Mouse (Mus musculus): ENCODE data around the gene Faf1. TPM values are rescaled to one million over a fixed set of nuclear protein-coding genes. Genes with fewer than 3 reads are reported as not detected.

The Faf1 gene
- polyA plus RNA-seq, 1 experiment, result 17.9 TPM

- Histone ChIP-seq H3K4me1 (ENCODE audit: control insufficient read depth, insufficient read depth, low read length) (peaks cover 39% of the 10 kb centered on the region), H3K27me3 (ENCODE audit: control insufficient read depth, insufficient read depth, low read length) (no peaks in the 10 kb centered on the region; the same call in 1 of the 2 replicates), H3K4me3 (ENCODE audit: control insufficient read depth, low read depth, low read length) (peak overlapping the region; percentile 2; the same call in 1 of the 2 replicates), H3K36me3 (ENCODE audit: control insufficient read depth, insufficient read depth, low read length) (no peaks in the 10 kb centered on the region), H3K27ac (ENCODE audit: control insufficient read depth, insufficient read depth, low read depth, low read length) (no peak overlapping the region)
- TF ChIP-seq POLR2A (IDR thresholded peaks at IDR 0.05; ENCODE audit: control insufficient read depth, low read depth, low read length), result no peak
- no peak for TF ChIP-seq CTCF (IDR thresholded peaks at IDR 0.05; ENCODE audit: control insufficient read depth, insufficient read depth, insufficient replicate concordance, low read depth, low read length)
These were observed 298.4 kb downstream of the Faf1 start for GRCm38 (mm10) chr4:109974655-109975380.

GRCm38 (mm10) chr4:109975381-109976240 is 299.2 kb downstream of the Faf1 start:
- TF ChIP-seq POLR2A (IDR thresholded peaks at IDR 0.05; ENCODE audit: control insufficient read depth, low read depth, low read length) (no peak), CTCF (IDR thresholded peaks at IDR 0.05; ENCODE audit: control insufficient read depth, insufficient read depth, insufficient replicate concordance, low read depth, low read length) (no peak)
- no peaks in the 10 kb centered on the region; the same call in 1 of the 2 replicates for H3K27me3 ChIP-seq (ENCODE audit: control insufficient read depth, insufficient read depth, low read length)
- no peaks in the 10 kb centered on the region for H3K36me3 ChIP-seq (ENCODE audit: control insufficient read depth, insufficient read depth, low read length)
- no peak overlapping the region for H3K27ac ChIP-seq (ENCODE audit: control insufficient read depth, insufficient read depth, low read depth, low read length)
- H3K4me3 ChIP-seq (ENCODE audit: control insufficient read depth, low read depth, low read length), result peak overlapping the region; percentile 50; the same call in 1 of the 2 replicates
- peaks cover 43% of the 10 kb centered on the region for H3K4me1 ChIP-seq (ENCODE audit: control insufficient read depth, insufficient read depth, low read length)

GRCm38 (mm10) chr4:109976273-109977147 is 300.1 kb downstream of the Faf1 start:
- no peak for TF ChIP-seq CTCF (IDR thresholded peaks at IDR 0.05; ENCODE audit: control insufficient read depth, insufficient read depth, insufficient replicate concordance, low read depth, low read length)
- no peak for TF ChIP-seq POLR2A (IDR thresholded peaks at IDR 0.05; ENCODE audit: control insufficient read depth, low read depth, low read length)
- Histone ChIP-seq H3K36me3 (ENCODE audit: control insufficient read depth, insufficient read depth, low read length) (no peaks in the 10 kb centered on the region), H3K27me3 (ENCODE audit: control insufficient read depth, insufficient read depth, low read length) (peaks cover 1% of the 10 kb centered on the region; the same call in 1 of the 2 replicates), H3K4me3 (ENCODE audit: control insufficient read depth, low read depth, low read length) (peak overlapping the region; percentile 50), H3K4me1 (ENCODE audit: control insufficient read depth, insufficient read depth, low read length) (peaks cover 46% of the 10 kb centered on the region), H3K27ac (ENCODE audit: control insufficient read depth, insufficient read depth, low read depth, low read length) (no peak overlapping the region)

GRCm38 (mm10) chr4:109977148-109978067 is 301.0 kb downstream of the Faf1 start, which contains the start of gene Dmrta2:
Dmrta2 (plus strand) TSS chr4:109978053.
- peaks cover 3% of the 10 kb centered on the region; the same call in 1 of the 2 replicates for H3K27me3 ChIP-seq (ENCODE audit: control insufficient read depth, insufficient read depth, low read length)
- H3K27ac ChIP-seq (ENCODE audit: control insufficient read depth, insufficient read depth, low read depth, low read length), result no peak within 1 kb of the TSS
- H3K4me1 ChIP-seq (ENCODE audit: control insufficient read depth, insufficient read depth, low read length), result peaks cover 54% of the 10 kb centered on the region
- TF ChIP-seq CTCF (IDR thresholded peaks at IDR 0.05; ENCODE audit: control insufficient read depth, insufficient read depth, insufficient replicate concordance, low read depth, low read length), result no peak
- TF ChIP-seq POLR2A (IDR thresholded peaks at IDR 0.05; ENCODE audit: control insufficient read depth, low read depth, low read length), result peak; percentile 19; the same call in 1 of the 2 replicates
- H3K4me3 ChIP-seq (ENCODE audit: control insufficient read depth, low read depth, low read length), result peak within 1 kb of the TSS; percentile 83
- H3K36me3 ChIP-seq (ENCODE audit: control insufficient read depth, insufficient read depth, low read length), result no peaks in the 10 kb centered on the region

GRCm38 (mm10) chr4:109978068-109978857 is 301.9 kb downstream of the Faf1 start:
- no peaks in the 10 kb centered on the region for H3K36me3 ChIP-seq (ENCODE audit: control insufficient read depth, insufficient read depth, low read length)
- TF ChIP-seq CTCF (IDR thresholded peaks at IDR 0.05; ENCODE audit: control insufficient read depth, insufficient read depth, insufficient replicate concordance, low read depth, low read length) (no peak), POLR2A (IDR thresholded peaks at IDR 0.05; ENCODE audit: control insufficient read depth, low read depth, low read length) (no peak)
- no peak overlapping the region for H3K27ac ChIP-seq (ENCODE audit: control insufficient read depth, insufficient read depth, low read depth, low read length)
- H3K4me1 ChIP-seq (ENCODE audit: control insufficient read depth, insufficient read depth, low read length), result peaks cover 58% of the 10 kb centered on the region
- peak overlapping the region; percentile 83 for H3K4me3 ChIP-seq (ENCODE audit: control insufficient read depth, low read depth, low read length)
- H3K27me3 ChIP-seq (ENCODE audit: control insufficient read depth, insufficient read depth, low read length), result peaks cover 3% of the 10 kb centered on the region
